Mouse (Mus musculus): ENCODE results near the gene Pole2.

Gene Pole2

DNA sequence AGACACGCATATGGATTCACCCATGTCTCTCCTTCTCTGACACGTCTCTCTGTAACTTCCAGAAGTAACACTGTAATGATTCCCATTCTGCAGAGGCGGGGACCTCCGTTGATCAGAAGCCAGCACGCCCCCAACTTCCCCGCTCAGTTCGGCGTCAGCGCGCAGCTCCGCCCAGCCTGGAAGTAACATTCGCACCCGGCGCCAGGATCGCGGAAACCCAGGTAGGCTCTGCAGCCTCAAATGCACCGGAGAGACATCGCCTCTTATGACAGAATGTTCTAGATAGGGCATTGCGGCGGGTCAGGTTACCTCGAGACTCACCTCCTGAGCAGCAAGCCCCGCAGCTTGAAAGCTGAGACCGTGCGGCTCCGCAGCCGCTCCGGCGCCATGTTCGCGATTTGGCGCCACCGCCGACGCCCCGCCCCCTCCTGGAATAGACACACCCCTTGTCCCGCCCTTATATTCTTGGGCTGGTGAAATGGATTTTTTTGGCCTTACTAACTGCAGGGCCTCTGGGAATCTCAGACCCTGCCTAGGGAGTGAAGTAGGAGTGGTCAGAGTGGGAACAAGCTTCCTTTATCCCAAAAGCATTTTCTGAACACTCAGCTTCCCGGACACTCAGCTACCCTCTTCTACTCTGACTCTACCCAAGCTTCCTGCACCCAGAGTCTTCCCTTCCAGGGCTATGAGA is at the start of gene Pole2:
Pole2 (minus strand) TSS at position 420 of the 691 bp plus-strand sequence.
- DNase-seq = peak; percentile 71 to 89

- DNase-seq = no peak
Measured at GRCm38 (mm10) chr12:69268956-69269355, 41.0 kb upstream of the Pole2 start.

- DNase-seq = no peak
Measured at GRCm38 (mm10) chr12:69267956-69268632, 40.1 kb upstream of the Pole2 start.

GRCm38 (mm10) chr12:69265031-69265430 is 37.0 kb upstream of the Pole2 start:
- no peak for DNase-seq

GRCm38 (mm10) chr12:69262251-69262650 is 34.3 kb upstream of the Pole2 start:
- DNase-seq = no peak

DNA sequence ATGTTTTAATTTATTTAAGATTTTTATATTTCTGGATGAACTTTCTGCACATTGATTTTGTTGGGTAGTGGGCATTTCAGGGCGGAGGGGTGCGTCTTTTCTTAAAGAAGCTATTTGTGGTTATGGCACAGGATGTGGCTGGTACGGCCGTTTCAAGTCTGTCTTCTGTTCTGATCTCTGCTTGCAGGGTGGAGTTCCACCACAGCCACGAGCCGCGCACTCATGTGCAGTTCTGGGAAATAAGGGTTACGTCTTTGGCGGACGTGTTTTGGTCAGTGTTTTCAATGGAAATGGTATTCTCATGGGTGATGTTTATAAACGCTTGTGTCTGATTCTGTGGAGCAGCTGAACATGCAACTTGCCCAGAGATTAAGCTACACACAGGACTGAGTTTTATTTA is 29.8 kb upstream of the Pole2 start:
- DNase-seq = peak; percentile 19 to 31

DNA sequence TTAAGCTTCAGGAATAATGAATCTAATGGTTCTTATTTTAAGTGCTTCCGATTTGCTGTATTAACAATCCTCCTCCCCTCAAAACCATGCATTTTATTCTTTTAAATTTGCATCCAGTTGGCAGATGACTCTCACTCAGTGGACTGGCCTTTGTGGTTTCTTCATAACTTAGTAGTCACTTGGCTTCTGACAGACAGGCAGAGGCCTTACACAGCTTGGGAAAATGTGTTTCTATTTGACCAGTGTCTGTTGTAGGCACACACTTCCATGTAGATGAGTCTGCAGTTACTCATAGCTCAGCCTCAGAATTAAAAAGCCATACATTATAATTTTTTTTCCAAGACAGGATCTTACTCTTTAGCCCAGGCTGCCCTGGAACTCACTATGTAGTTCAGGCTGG is 25.8 kb upstream of the Pole2 start:
- no peak for DNase-seq

DNA sequence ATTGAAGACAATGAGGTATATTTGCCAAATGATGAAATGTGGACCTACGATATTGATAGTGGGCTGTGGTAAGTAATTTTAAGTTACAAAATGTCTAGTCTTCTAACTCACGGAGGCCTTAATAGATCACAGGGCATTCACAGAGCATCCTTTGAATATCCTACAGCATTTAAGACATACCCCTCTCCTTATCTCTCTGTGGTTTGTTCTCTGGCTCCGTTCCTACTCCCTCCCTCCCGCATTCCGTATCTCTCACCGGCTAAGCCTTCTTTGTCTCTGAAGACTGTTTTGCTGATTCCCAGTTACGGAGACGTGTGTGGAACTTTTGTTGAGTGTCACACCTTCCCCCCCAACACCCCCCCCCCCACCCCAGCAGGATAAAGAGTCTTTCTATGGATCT is 22.8 kb upstream of the Pole2 start:
- no peak for DNase-seq

GRCm38 (mm10) chr12:69249766-69250165 is 21.8 kb upstream of the Pole2 start:
- DNase-seq = no peak

DNA sequence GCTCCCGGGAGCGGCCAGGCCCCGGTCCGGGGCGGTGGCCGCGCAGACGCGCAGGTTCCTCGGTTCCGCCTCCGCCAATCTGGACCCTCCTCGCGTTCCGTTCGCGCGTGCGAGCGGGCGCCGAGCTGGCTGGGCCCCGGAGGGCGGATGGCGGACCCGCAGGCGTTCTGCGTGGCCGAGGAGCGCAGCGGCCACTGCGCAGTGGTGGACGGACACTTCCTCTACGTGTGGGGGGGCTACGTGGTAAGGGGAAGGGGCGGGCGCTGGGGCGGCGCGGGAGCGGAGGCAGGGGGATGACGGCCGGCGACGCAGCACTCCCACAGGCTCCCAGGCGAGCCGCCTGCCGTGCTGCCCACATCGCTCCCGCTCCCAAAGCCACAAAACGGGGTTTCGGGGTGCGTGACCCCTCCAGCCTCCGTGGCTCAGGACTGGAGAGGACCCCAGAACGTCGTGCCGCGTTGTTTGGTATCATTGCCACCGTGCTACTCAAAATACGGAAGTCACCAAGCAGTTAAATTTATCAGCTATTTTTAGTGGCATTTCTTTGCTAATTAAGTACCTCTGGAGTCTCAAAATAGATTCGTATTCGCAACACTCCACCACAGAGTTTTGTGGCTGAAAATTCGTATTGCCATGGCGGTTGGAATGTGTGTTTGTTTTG is 13.9 kb upstream of the Pole2 start:
- peak; percentile 46 to 67 for DNase-seq

DNA sequence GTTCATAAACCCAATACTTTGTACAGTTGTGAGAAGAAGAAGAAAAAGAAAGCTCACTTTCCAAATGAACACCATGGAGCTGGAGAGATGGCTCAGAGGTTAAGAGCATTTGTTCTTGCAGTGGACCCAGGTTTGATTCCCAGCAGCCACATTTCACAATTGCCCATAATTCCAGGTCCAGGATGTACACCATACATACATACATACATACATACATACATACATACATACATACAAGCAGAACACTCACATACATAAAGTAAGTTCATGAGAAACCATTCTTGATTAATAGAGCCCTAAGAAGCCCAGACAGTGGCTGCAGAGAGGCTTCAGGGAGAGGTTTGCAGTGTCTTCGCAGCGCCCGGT is 13.4 kb upstream of the Pole2 start:
- DNase-seq = no peak

GRCm38 (mm10) chr12:69240876-69241275 is 12.9 kb upstream of the Pole2 start, which contains the start of gene Klhdc1:
Gene Klhdc1, plus strand, starts transcription at chr12:69241176.
- DNase-seq = no peak

DNA sequence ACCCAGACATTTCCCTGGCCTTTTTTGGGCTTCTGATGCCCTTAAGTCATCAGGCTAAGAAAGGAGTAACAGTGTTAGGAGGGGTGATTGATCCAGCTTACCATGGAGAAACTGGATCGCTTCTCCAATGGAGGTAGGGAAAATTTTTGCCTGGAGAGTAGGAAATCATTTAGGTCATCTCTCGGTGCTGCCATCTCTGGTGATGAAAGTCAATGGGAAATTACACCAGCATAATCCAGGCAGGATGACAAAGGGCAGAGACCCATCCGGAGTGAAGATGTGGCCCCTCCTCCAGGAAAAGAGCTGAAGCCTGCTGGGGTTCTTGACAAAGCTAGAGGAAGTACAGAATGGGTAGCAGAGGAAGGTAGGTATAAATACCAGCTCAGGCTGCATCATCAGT is 10.3 kb upstream of the Pole2 start:
- DNase-seq = no peak

DNA sequence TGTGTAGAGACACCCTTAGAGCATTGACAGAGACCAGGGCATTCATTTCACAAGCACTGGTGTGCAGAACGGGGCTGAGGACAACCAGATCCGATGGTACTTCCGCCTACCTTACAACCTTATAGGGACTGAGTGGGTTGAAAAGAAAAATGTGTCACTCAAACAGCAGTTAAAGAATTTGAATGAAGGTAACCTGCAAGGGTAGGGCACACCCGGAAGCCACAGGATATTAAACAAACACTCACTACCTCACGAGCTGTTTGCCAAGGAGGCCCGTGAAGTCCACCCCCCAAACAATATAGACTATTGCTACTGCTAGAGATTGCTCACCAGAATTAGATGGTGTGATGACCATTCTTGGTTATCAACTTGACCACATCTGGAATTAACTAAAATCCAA is 7.8 kb upstream of the Pole2 start:
- DNase-seq = no peak

GRCm38 (mm10) chr12:69229251-69229650 is 1.3 kb upstream of the Pole2 start:
- DNase-seq = peak; percentile 19 to 48

DNA sequence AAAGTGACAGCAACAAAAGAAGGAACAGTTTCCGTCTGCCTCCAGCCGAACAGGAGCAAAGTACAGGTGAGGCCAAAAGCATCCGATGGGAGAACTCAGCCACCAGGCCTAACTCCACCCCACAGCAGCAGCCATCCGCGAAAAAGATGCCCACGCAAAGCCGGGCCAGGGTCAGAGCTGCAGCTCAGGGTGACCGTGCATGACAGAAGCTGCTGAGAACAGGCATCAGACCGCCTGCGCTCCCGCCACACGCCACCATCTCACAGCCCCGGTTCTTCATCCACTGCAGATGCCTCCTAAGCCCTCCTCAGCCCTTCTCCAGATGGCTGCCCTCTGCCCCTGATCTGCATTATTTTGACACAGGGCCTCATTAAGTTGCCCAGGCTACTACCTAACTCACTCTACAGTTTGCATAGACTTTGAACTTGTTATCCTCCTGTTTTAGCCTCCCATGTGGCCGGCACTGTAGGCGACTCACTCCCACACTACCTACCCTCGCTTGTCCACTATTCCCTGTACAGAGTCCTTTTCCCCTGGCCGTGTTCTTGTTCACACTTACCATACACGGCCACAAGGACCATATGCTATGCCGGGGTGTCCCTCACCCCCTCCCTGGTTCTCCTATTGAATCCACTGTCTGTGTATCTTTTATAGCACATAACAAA is 7.2 kb downstream of the Pole2 start:
- DNase-seq = no peak

GRCm38 (mm10) chr12:69216587-69216986 is 11.4 kb downstream of the Pole2 start:
- no peak for DNase-seq

DNA sequence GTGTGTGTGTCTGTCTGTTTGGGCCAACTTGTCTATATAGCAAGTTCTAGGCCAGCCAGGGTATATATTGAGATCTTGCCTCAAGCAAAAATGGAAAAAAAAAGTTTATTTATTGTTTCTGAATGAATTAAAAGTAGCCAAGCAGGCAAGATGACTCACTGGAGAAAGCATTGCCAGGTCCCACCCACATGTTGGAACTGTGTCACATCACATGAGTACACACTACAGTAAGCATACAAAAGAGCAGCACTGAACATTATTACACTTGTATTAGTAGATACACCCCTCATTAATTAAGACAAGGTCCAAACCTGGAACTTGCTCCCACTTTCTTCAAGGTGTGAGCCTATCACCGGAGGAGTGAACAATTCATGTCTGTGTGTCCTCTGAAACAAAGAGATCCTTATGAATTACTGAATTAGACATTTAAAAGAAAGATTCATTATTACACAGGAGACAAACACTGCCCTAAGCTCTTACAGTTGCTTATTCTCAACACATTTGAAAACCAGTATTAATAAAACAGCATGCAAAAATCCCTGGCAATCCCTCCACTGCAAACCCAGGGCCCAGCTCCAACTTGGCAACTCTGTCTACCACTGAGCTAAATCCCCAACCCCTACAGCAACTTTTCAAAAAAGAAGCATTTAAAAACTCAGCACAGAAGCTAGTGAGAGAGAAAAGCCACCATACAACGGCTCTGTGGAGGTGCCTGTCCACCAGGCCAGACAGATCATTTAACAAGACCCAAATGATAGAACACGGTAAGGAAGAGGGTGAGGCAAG is 12.8 kb downstream of the Pole2 start:
- DNase-seq = no peak

DNA sequence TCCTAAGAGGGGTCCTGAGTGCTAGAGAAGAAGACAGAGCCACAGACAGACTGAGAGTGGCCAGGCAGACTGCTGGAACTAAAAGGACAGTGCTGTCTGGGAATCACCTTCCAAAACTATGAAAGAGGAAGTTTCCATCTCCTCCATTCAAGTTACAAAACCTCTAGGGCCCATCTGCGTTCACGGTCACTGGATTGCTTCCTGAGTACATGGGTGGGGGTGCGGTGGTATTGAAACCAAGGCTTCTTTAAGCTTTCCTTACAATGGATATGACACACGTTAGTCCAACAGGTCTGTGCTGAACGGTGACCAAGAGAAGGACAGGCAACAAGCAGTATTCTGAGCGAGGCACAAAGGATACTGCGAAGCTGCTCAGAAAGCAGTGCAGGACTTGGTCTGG is 13.6 kb downstream of the Pole2 start:
- no peak for DNase-seq

DNA sequence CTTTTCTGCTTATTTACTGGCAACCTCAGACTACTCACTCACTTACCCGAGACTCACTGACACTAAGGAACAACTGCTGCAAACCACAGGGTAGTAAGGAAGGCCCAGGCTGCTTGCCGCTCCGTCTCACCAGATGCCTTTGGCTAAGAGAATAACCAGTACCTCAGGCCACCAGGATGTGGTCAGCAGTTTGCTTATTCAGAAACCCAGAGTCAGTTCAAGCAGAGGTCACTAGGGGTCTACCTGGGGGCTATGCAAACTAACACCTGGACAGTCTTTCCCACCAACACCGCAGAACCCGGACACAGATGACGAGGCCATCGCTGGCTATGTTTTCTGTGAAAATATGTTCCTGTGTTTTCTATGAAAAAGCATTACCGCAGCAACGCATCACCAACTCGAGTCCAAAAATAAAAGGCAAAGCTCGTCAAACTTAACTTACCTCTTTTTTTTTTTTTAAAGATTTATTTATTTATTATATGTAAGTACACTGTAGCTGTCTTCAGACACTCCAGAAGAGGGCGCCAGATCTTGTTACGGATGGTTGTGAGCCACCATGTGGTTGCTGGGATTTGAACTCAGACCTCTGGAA is 14.7 kb downstream of the Pole2 start:
- no peak for DNase-seq

GRCm38 (mm10) chr12:69211057-69211456 is 16.9 kb downstream of the Pole2 start:
- no peak for DNase-seq
